Mouse (Mus musculus) kidney, adult 18-20 months (tissue): ENCODE results near the gene Sertad3.

ENCODE experiments used
- DNase-seq: peaks from one replicate; pipeline ENCODE4 v3.0.0; 2021

Sertad3 gene

GRCm38 (mm10) chr7:27471390-27472120, 2.0 kb upstream of the Sertad3 start:
- no peak for DNase-seq

- DNase-seq, result no peak
These were observed 972 bp upstream of the Sertad3 start for GRCm38 (mm10) chr7:27472596-27472995.

GRCm38 (mm10) chr7:27473835-27474489, 394 bp downstream of the Sertad3 start:
- no peak for DNase-seq

- peak; percentile 98 for DNase-seq
These were observed 954 bp downstream of the Sertad3 start for GRCm38 (mm10) chr7:27474490-27474954.

- no peak for DNase-seq
These were observed 2.0 kb downstream of the Sertad3 start for GRCm38 (mm10) chr7:27475596-27475995.

GRCm38 (mm10) chr7:27476098-27476635, 2.6 kb downstream of the Sertad3 start:
- DNase-seq, result peak; percentile 54

GRCm38 (mm10) chr7:27478561-27478960, 5.0 kb downstream of the Sertad3 start:
- no peak for DNase-seq

- DNase-seq, result peak; percentile 50
These were observed 6.2 kb downstream of the Sertad3 start for GRCm38 (mm10) chr7:27479750-27480149.

- DNase-seq, result no peak
These were observed 6.9 kb downstream of the Sertad3 start for GRCm38 (mm10) chr7:27480506-27480905.

- peak; percentile 34 for DNase-seq
These were observed 7.5 kb downstream of the Sertad3 start for GRCm38 (mm10) chr7:27480927-27481626.

GRCm38 (mm10) chr7:27481627-27481969, 8.0 kb downstream of the Sertad3 start:
- peak; percentile 93 for DNase-seq

GRCm38 (mm10) chr7:27483860-27484259, 10.3 kb downstream of the Sertad3 start:
- DNase-seq, result no peak

- DNase-seq, result no peak
These were observed 12.7 kb downstream of the Sertad3 start for GRCm38 (mm10) chr7:27486102-27486769.

- peak; percentile 100 for DNase-seq
These were observed 13.5 kb downstream of the Sertad3 start, which contains the start of gene Sertad1 for GRCm38 (mm10) chr7:27486770-27487697. Sertad1 (plus strand) TSS chr7:27486910.

- peak; percentile 65 for DNase-seq
These were observed 14.2 kb downstream of the Sertad3 start for GRCm38 (mm10) chr7:27487740-27488268.

GRCm38 (mm10) chr7:27489270-27489869, 15.8 kb downstream of the Sertad3 start:
- DNase-seq, result no peak

GRCm38 (mm10) chr7:27490227-27490542, 16.6 kb downstream of the Sertad3 start:
- no peak for DNase-seq

- DNase-seq, result peak; percentile 96
These were observed 17.2 kb downstream of the Sertad3 start for GRCm38 (mm10) chr7:27490543-27491329.

- peak; percentile 43 for DNase-seq
These were observed 18.3 kb downstream of the Sertad3 start for GRCm38 (mm10) chr7:27491856-27492255.

- no peak for DNase-seq
These were observed 19.5 kb downstream of the Sertad3 start for GRCm38 (mm10) chr7:27493022-27493421.
